Mouse (Mus musculus) ES-CJ7 (cell line): ENCODE results near the gene Sass6.
A peak's percentile ranks its signal among the peaks of the same experiment; 100 is the strongest.

Source experiments
- DNase-seq: peaks from one replicate; pipeline ENCODE4 v3.0.0; 2011; ENCODE audit warnings: low read depth, low spot score

The Sass6 gene

GRCm38 (mm10) chr3:116631459-116631858 lies 36.7 kb downstream of the Sass6 start:
- DNase-seq, result no peak

GRCm38 (mm10) chr3:116632971-116633370 lies 38.2 kb downstream of the Sass6 start:
- DNase-seq, result no peak

DNA sequence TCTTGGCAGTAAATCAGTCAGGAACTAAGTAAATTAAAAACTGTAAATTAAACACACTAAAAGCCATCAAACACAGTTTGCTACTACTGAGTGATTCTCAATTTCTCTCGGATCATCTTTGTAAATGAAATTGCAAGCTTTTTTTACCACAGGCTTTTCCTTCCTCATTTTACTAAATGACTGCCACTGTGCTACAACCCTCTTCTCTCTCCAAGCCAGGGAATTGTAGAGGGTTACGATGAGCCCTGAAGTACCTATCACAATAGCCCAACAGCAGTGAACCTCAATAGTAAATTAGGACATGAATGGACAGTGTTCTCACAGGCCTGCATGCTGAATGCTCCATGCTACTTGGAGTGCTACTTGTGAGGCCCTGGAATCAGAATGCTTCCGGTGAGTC lies 39.3 kb downstream of the Sass6 start:
- DNase-seq, result no peak

- DNase-seq, result no peak
Measured at GRCm38 (mm10) chr3:116634853-116635252, 40.1 kb downstream of the Sass6 start.

DNA sequence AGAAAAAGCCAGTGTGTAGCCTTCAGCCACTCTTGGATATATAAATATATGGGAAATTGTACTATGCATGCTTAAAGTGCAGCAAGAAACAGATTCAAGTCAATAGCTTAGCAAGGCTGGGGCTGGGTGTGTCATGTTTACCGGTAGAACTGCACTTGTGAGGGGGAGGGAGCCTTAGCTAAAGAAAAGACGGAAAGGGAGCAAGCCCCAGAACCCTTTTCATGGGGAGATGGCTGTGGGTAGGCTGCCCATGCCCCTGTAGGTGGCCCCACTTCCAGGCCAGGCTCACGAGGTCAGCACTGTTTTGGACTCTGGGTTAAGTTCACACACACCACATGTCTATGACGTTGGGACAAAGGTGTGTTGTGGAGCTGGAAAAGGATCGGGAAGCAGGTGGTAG lies 41.0 kb downstream of the Sass6 start:
- DNase-seq, result no peak

GRCm38 (mm10) chr3:116637693-116638476 lies 43.1 kb downstream of the Sass6 start:
- no peak for DNase-seq

- DNase-seq, result no peak
Measured at GRCm38 (mm10) chr3:116638572-116638971, 43.8 kb downstream of the Sass6 start.

GRCm38 (mm10) chr3:116640024-116640423 lies 45.2 kb downstream of the Sass6 start:
- DNase-seq, result no peak

GRCm38 (mm10) chr3:116641811-116642371 lies 47.1 kb downstream of the Sass6 start:
- no peak for DNase-seq

GRCm38 (mm10) chr3:116642373-116642772 lies 47.6 kb downstream of the Sass6 start:
- DNase-seq, result no peak

DNA sequence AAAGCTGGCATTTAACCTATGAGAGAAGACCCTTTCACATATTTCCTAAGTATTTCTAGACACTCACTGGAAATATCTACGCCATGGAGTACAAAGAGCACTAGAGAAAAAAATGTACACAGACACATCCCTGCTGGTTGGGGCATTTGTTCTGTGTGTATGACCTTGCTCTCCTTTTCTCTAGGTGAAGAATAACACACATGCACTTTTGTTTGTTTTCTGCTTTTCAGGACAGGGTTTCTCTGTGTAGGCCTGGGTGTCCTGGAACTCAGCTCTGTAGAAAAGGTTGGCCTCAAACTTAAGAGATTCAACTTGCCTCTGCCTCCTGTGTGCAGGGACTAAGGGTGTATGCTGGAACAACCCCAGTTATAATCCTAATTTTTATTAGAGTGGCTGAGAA lies 51.6 kb downstream of the Sass6 start:
- DNase-seq, result no peak

- DNase-seq, result no peak
Measured at GRCm38 (mm10) chr3:116648805-116649204, 54.0 kb downstream of the Sass6 start.

GRCm38 (mm10) chr3:116650698-116651097 lies 55.9 kb downstream of the Sass6 start:
- DNase-seq, result no peak

- peak; percentile 62 for DNase-seq
Measured at GRCm38 (mm10) chr3:116652033-116652446, 57.3 kb downstream of the Sass6 start.

DNA sequence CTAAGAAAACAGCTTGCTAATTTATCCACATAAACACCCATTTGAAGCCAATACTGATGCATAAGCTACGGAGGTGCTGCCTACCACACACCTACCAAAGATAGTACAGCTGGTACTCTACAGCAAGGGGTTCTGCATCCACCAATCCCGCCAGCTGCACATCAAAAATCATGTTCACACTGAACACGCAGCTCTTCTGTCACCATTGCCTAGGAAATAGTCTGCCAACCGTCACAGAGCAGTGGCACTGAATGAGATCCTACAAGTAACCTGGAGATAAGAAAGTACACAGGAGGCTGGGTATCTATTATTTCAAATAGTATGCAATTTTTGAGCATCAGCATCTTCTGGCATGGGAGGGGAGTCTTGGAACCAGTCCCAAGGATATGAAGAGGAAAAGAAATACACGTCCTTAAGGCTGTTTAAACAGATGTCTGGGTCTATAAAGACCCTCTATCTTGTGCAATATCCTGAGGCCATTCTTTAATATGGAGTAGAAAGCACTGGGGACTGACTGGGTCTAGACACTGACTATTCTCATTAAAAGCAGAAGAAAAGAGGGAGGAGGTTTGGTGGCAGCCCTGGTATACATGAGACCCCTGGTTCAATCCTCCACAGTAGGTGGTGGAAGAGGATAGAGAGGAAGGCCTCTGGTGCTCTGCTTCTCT lies 58.6 kb downstream of the Sass6 start:
- DNase-seq, result no peak

GRCm38 (mm10) chr3:116654051-116654450 lies 59.3 kb downstream of the Sass6 start:
- peak; percentile 77 for DNase-seq

DNA sequence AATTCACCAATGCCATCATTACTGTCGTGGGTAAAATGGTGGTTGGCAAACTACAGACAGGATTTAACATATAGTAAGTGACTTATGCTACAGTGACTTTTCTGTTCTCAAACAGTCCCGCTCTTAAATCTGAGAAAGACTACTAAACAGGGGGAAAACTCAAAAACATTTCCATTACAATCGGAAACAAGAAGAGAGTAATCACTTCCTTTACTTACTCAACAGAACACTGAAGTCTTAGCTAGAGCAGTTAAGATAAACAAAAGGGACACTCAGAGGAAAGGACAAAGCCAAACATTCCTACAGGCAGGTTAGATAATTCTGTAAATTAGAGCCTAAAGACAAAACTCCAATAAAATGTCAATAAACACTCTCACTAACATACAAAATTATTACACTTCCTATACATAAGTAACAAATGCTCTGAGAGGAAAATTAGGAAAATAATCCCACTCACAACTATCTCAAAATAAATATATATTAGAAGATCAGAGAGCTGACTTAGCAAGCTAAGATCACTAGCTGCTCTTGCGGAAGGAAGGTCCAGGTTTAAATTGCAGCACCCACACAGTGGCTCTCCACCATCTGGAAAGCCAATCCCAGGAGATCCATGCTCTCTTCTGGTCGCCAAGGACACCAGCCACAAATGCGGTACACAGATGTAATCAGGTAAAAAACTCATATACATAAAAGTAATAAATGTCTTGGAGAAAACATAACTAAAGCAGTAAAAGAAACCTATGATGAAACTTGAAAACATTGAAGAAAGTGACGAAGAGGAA lies 61.6 kb downstream of the Sass6 start:
- DNase-seq, result peak; percentile 90

GRCm38 (mm10) chr3:116658928-116659565 lies 64.3 kb downstream of the Sass6 start:
- DNase-seq, result no peak

DNA sequence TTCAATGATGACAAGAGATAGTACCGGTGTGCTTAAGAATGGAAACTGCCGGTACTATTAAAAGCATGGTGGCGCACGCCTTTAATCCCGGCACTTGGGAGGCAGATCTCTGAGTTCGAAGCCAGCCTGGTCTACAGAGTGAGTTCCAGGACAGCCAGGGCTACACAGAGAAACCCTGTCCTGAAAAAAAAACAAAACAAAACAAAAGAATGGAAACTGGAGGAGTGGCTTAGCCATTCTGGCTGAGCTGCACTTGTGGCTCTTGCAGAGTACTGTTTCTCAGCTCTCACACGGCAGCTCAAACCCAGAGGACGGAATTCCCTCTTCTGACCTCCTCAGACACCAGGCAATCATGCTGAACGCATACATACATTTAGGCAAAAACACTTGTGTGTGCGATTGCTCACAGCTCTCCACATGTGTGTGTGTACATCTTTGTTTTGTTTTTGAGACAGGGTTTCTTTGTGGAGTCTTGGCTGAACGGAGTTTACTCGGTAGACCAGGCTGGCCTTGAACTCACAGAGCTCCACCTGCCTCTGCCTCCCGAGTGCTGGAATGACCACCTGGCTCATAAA lies 65.2 kb downstream of the Sass6 start:
- no peak for DNase-seq

DNA sequence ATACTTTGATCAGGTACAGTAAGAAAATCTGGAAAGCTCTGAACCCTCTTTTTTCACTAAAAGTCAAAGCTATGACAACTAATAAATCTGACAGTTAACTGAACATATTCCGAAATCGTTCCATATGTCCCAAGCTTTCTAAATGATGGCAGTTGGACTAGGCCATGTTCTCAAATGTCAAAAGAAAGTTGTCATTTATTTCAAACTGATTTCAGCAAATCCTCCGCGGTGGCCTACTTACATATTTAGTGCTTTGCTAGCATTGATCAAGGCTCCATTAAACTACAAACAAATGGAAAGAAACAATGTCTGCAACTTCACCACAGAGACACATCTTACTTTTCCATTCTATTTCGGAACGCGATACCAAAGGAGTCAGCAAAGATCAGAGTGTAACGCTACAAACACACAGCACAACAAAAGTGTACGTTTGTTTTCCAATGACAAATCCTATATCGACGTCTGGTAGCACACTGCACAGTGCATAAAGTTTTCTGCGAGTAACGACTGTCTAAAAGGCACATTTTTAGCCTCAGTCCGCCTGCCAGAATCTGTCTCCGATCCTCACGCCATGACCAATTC lies 66.6 kb downstream of the Sass6 start:
- DNase-seq, result no peak

GRCm38 (mm10) chr3:116661870-116662414 lies 67.2 kb downstream of the Sass6 start:
- no peak for DNase-seq
